Mouse (Mus musculus) layer of hippocampus, postnatal 36 days (tissue): ENCODE measurements at regions not wholly inside any gene's neighbourhood (a gene's known extent, or its start where the extent isn't known, plus 50 kb on each side); places are given as distances from the start of the nearest gene placed in this dataset.

Source experiments
- DNase-seq, 2 experiments: peaks; one replicate each; pipeline ENCODE4 v3.0.0; 2022

GRCm38 (mm10) chr16:86772586-86772985 is 581.4 kb upstream of the N6amt1 start:
- no peak for DNase-seq

GRCm38 (mm10) chr16:86768912-86769311 is 585.1 kb upstream of the N6amt1 start:
- no peak for DNase-seq

- DNase-seq = no peak
Measured at GRCm38 (mm10) chr16:86768355-86768754, 585.6 kb upstream of the N6amt1 start.

- no peak for DNase-seq
Measured at GRCm38 (mm10) chr16:86765974-86766373, 588.0 kb upstream of the N6amt1 start.

- no peak for DNase-seq
Measured at GRCm38 (mm10) chr16:86741236-86741635, 612.7 kb upstream of the N6amt1 start.

GRCm38 (mm10) chr16:86718982-86719771 is 634.8 kb upstream of the N6amt1 start:
- no peak for DNase-seq

- no peak for DNase-seq
Measured at GRCm38 (mm10) chr16:86718353-86718752, 635.6 kb upstream of the N6amt1 start.

- no peak for DNase-seq
Measured at GRCm38 (mm10) chr16:86701700-86702099, 652.3 kb upstream of the N6amt1 start.

GRCm38 (mm10) chr16:86694497-86694896 is 659.5 kb upstream of the N6amt1 start:
- DNase-seq = peak; percentile 37 to 46

- no peak for DNase-seq
Measured at GRCm38 (mm10) chr16:86659154-86659553, 694.8 kb upstream of the N6amt1 start.

GRCm38 (mm10) chr16:86647316-86647715 is 706.7 kb upstream of the N6amt1 start:
- DNase-seq = no peak

GRCm38 (mm10) chr16:86646753-86647152 is 707.2 kb upstream of the N6amt1 start:
- DNase-seq = no peak

- DNase-seq = no peak
Measured at GRCm38 (mm10) chr16:86645436-86645835, 708.5 kb upstream of the N6amt1 start.

- peak in 1 of 2 experiments; percentile 26 for DNase-seq
Measured at GRCm38 (mm10) chr16:86644912-86645312, 709.1 kb upstream of the N6amt1 start.

- DNase-seq = peak in 1 of 2 experiments; percentile 7
Measured at GRCm38 (mm10) chr16:86604166-86604565, 702.5 kb upstream of the Adamts5 start.

GRCm38 (mm10) chr16:86594992-86595391 is 693.4 kb upstream of the Adamts5 start:
- no peak for DNase-seq

- peak; percentile 14 to 15 for DNase-seq
Measured at GRCm38 (mm10) chr16:86586044-86586443, 684.4 kb upstream of the Adamts5 start.

GRCm38 (mm10) chr16:86578281-86578680 is 676.7 kb upstream of the Adamts5 start:
- no peak for DNase-seq

GRCm38 (mm10) chr16:86547465-86548043 is 645.9 kb upstream of the Adamts5 start:
- no peak for DNase-seq

- no peak for DNase-seq
Measured at GRCm38 (mm10) chr16:86546905-86547304, 645.3 kb upstream of the Adamts5 start.

- no peak for DNase-seq
Measured at GRCm38 (mm10) chr16:86544121-86544520, 642.5 kb upstream of the Adamts5 start.

GRCm38 (mm10) chr16:86536479-86536878 is 634.9 kb upstream of the Adamts5 start:
- DNase-seq = no peak

GRCm38 (mm10) chr16:86524135-86524534 is 622.5 kb upstream of the Adamts5 start:
- no peak for DNase-seq

- DNase-seq = no peak
Measured at GRCm38 (mm10) chr16:86516935-86517334, 615.3 kb upstream of the Adamts5 start.
